Mouse (Mus musculus): ENCODE results near the gene Grid1. TPM values are rescaled to one million over a fixed set of nuclear protein-coding genes. Genes with fewer than 3 reads are reported as not detected.

Gene Grid1
- polyA plus RNA-seq, 1 experiment from 2014 or later = 2.5 TPM

- Histone ChIP-seq H3K4me2 (ENCODE audit: low read depth, low read length) (no peak overlapping the region), H3K4me3 (ENCODE audit: low read depth, low read length) (no peak overlapping the region), H3K27ac (replicated peaks; ENCODE audit: low read depth, low read length) (no peak overlapping the region), H3K27me3 (replicated peaks; ENCODE audit: control insufficient read depth, insufficient read depth, low read length) (no peaks in the 10 kb centered on the region), H3K9me3 (ENCODE audit: control insufficient read depth, low read length) (no peaks in the 10 kb centered on the region), H3K36me3 (ENCODE audit: control insufficient read depth, insufficient read depth, low read length) (no peaks in the 10 kb centered on the region), H3K4me1 (ENCODE audit: control insufficient read depth, insufficient read depth, low read length) (no peaks in the 10 kb centered on the region), H3K9ac (ENCODE audit: low read depth, low read length) (no peak overlapping the region)
- ATAC-seq (ENCODE audit: low read depth) (no peak), DNase-seq (ENCODE audit: low spot score) (no peak)
- WGBS = 90% methylated on average over 4 of the region's 4 CpGs
These were observed 450.4 kb downstream of the Grid1 start for GRCm38 (mm10) chr14:35270260-35270659.

- Histone ChIP-seq H3K4me2 (ENCODE audit: low read depth, low read length) (no peak overlapping the region), H3K36me3 (ENCODE audit: control insufficient read depth, insufficient read depth, low read length) (no peaks in the 10 kb centered on the region), H3K27me3 (replicated peaks; ENCODE audit: control insufficient read depth, insufficient read depth, low read length) (no peaks in the 10 kb centered on the region), H3K9ac (ENCODE audit: low read depth, low read length) (no peak overlapping the region), H3K4me1 (ENCODE audit: control insufficient read depth, insufficient read depth, low read length) (no peaks in the 10 kb centered on the region), H3K27ac (replicated peaks; ENCODE audit: low read depth, low read length) (no peak overlapping the region), H3K9me3 (ENCODE audit: control insufficient read depth, low read length) (no peaks in the 10 kb centered on the region), H3K4me3 (ENCODE audit: low read depth, low read length) (no peak overlapping the region)
- DNase-seq (ENCODE audit: low spot score) = no peak
- WGBS = 95% methylated on average over 7 of the region's 7 CpGs
- ATAC-seq (ENCODE audit: low read depth) = no peak
These were observed 489.3 kb downstream of the Grid1 start for GRCm38 (mm10) chr14:35309201-35309600.

GRCm38 (mm10) chr14:35313380-35314299 is 493.7 kb downstream of the Grid1 start:
- H3K9ac ChIP-seq (ENCODE audit: low read depth, low read length) = no peak overlapping the region
- no peak overlapping the region for H3K4me2 ChIP-seq (ENCODE audit: low read depth, low read length)
- ATAC-seq (ENCODE audit: low read depth) (no peak), DNase-seq (ENCODE audit: low spot score) (no peak)
- no peaks in the 10 kb centered on the region for H3K27me3 ChIP-seq (replicated peaks; ENCODE audit: control insufficient read depth, insufficient read depth, low read length)
- WGBS = 67% methylated on average over 5 of the region's 5 CpGs
- H3K4me1 ChIP-seq (ENCODE audit: control insufficient read depth, insufficient read depth, low read length) = no peaks in the 10 kb centered on the region
- no peak overlapping the region for H3K4me3 ChIP-seq (ENCODE audit: low read depth, low read length)
- no peak overlapping the region for H3K27ac ChIP-seq (replicated peaks; ENCODE audit: low read depth, low read length)
- H3K36me3 ChIP-seq (ENCODE audit: control insufficient read depth, insufficient read depth, low read length) = no peaks in the 10 kb centered on the region
- no peaks in the 10 kb centered on the region for H3K9me3 ChIP-seq (ENCODE audit: control insufficient read depth, low read length)

- Histone ChIP-seq H3K4me2 (ENCODE audit: low read depth, low read length) (no peak overlapping the region), H3K36me3 (ENCODE audit: control insufficient read depth, insufficient read depth, low read length) (no peaks in the 10 kb centered on the region), H3K4me3 (ENCODE audit: low read depth, low read length) (no peak overlapping the region), H3K27me3 (replicated peaks; ENCODE audit: control insufficient read depth, insufficient read depth, low read length) (no peaks in the 10 kb centered on the region), H3K9me3 (ENCODE audit: control insufficient read depth, low read length) (no peaks in the 10 kb centered on the region), H3K27ac (replicated peaks; ENCODE audit: low read depth, low read length) (no peak overlapping the region), H3K4me1 (ENCODE audit: control insufficient read depth, insufficient read depth, low read length) (no peaks in the 10 kb centered on the region), H3K9ac (ENCODE audit: low read depth, low read length) (no peak overlapping the region)
- DNase-seq (ENCODE audit: low spot score) (no peak), ATAC-seq (ENCODE audit: low read depth) (no peak)
- 60% methylated on average over 1 of the region's 1 CpGs for WGBS
These were observed 506.4 kb downstream of the Grid1 start for GRCm38 (mm10) chr14:35326306-35326705.

- Histone ChIP-seq H3K4me1 (ENCODE audit: control insufficient read depth, insufficient read depth, low read length) (no peaks in the 10 kb centered on the region), H3K9ac (ENCODE audit: low read depth, low read length) (no peak overlapping the region), H3K27me3 (replicated peaks; ENCODE audit: control insufficient read depth, insufficient read depth, low read length) (no peaks in the 10 kb centered on the region), H3K36me3 (ENCODE audit: control insufficient read depth, insufficient read depth, low read length) (no peaks in the 10 kb centered on the region), H3K4me2 (ENCODE audit: low read depth, low read length) (no peak overlapping the region), H3K4me3 (ENCODE audit: low read depth, low read length) (no peak overlapping the region), H3K27ac (replicated peaks; ENCODE audit: low read depth, low read length) (no peak overlapping the region), H3K9me3 (ENCODE audit: control insufficient read depth, low read length) (no peaks in the 10 kb centered on the region)
- WGBS = 79% methylated on average over 3 of the region's 3 CpGs
- DNase-seq (ENCODE audit: low spot score) = no peak
- ATAC-seq (ENCODE audit: low read depth) = no peak
These were observed 516.7 kb downstream of the Grid1 start for GRCm38 (mm10) chr14:35336561-35336960.

GRCm38 (mm10) chr14:35356011-35356410 is 536.1 kb downstream of the Grid1 start:
- DNase-seq (ENCODE audit: low spot score) (no peak), ATAC-seq (ENCODE audit: low read depth) (no peak)
- no peaks in the 10 kb centered on the region for H3K9me3 ChIP-seq (ENCODE audit: control insufficient read depth, low read length)
- no peak overlapping the region for H3K27ac ChIP-seq (replicated peaks; ENCODE audit: low read depth, low read length)
- WGBS = 70% methylated on average over 3 of the region's 3 CpGs
- H3K9ac ChIP-seq (ENCODE audit: low read depth, low read length) = no peak overlapping the region
- no peaks in the 10 kb centered on the region for H3K4me1 ChIP-seq (ENCODE audit: control insufficient read depth, insufficient read depth, low read length)
- H3K4me2 ChIP-seq (ENCODE audit: low read depth, low read length) = no peak overlapping the region
- H3K27me3 ChIP-seq (replicated peaks; ENCODE audit: control insufficient read depth, insufficient read depth, low read length) = no peaks in the 10 kb centered on the region
- H3K36me3 ChIP-seq (ENCODE audit: control insufficient read depth, insufficient read depth, low read length) = no peaks in the 10 kb centered on the region
- no peak overlapping the region for H3K4me3 ChIP-seq (ENCODE audit: low read depth, low read length)

GRCm38 (mm10) chr14:35356480-35357085 is 536.7 kb downstream of the Grid1 start:
- Histone ChIP-seq H3K9me3 (ENCODE audit: control insufficient read depth, low read length) (no peaks in the 10 kb centered on the region), H3K9ac (ENCODE audit: low read depth, low read length) (no peak overlapping the region), H3K4me2 (ENCODE audit: low read depth, low read length) (no peak overlapping the region), H3K27me3 (replicated peaks; ENCODE audit: control insufficient read depth, insufficient read depth, low read length) (no peaks in the 10 kb centered on the region), H3K4me1 (ENCODE audit: control insufficient read depth, insufficient read depth, low read length) (no peaks in the 10 kb centered on the region), H3K36me3 (ENCODE audit: control insufficient read depth, insufficient read depth, low read length) (no peaks in the 10 kb centered on the region), H3K4me3 (ENCODE audit: low read depth, low read length) (no peak overlapping the region), H3K27ac (replicated peaks; ENCODE audit: low read depth, low read length) (no peak overlapping the region)
- ATAC-seq (ENCODE audit: low read depth) (no peak), DNase-seq (ENCODE audit: low spot score) (no peak)
- WGBS = 79% methylated on average over 6 of the region's 6 CpGs

GRCm38 (mm10) chr14:35358136-35358821 is 538.4 kb downstream of the Grid1 start:
- Histone ChIP-seq H3K27me3 (replicated peaks; ENCODE audit: control insufficient read depth, insufficient read depth, low read length) (no peaks in the 10 kb centered on the region), H3K9me3 (ENCODE audit: control insufficient read depth, low read length) (no peaks in the 10 kb centered on the region), H3K4me1 (ENCODE audit: control insufficient read depth, insufficient read depth, low read length) (no peaks in the 10 kb centered on the region), H3K4me2 (ENCODE audit: low read depth, low read length) (no peak overlapping the region), H3K27ac (replicated peaks; ENCODE audit: low read depth, low read length) (no peak overlapping the region), H3K36me3 (ENCODE audit: control insufficient read depth, insufficient read depth, low read length) (no peaks in the 10 kb centered on the region), H3K9ac (ENCODE audit: low read depth, low read length) (no peak overlapping the region), H3K4me3 (ENCODE audit: low read depth, low read length) (no peak overlapping the region)
- DNase-seq (ENCODE audit: low spot score) (peak; percentile 2), ATAC-seq (ENCODE audit: low read depth) (no peak)
- WGBS = 47% methylated on average over 6 of the region's 7 CpGs

Measured in embryonic facial prominence, embryonic 14.5 days (tissue).